Mouse (Mus musculus) gastrocnemius, postnatal 10 days (tissue): Measurements from ENCODE around the gene Fau. TPM values are rescaled to one million over a fixed set of nuclear protein-coding genes. Genes with fewer than 3 reads are reported as not detected.

Experiments
- DNase-seq: peaks from one replicate; pipeline ENCODE4 v3.0.0; 2021; ENCODE audit warnings: mixed read lengths
- total RNA-seq, 2 experiments: library from RNA; stranded (reverse); gene quantifications; 2 replicates each; pipeline ENCODE4 v1.2.3; 2021

The Fau gene
- total RNA-seq, 2 experiments from 2014 or later, result 669 to 708 TPM

GRCm38 (mm10) chr19:6045366-6046293 lies 12.0 kb upstream of the Fau start:
- DNase-seq, result no peak

GRCm38 (mm10) chr19:6046294-6047153 lies 11.1 kb upstream of the Fau start, which contains the start of gene Syvn1:
TSS of gene Syvn1 (plus strand) at chr19:6046576.
- peak; percentile 87 for DNase-seq

- no peak for DNase-seq
These were observed 10.3 kb upstream of the Fau start for GRCm38 (mm10) chr19:6047154-6047898.

- DNase-seq, result no peak
These were observed 9.8 kb upstream of the Fau start for GRCm38 (mm10) chr19:6047899-6048166.

GRCm38 (mm10) chr19:6048681-6049410 lies 8.8 kb upstream of the Fau start:
- DNase-seq, result no peak

GRCm38 (mm10) chr19:6052516-6052915 lies 5.1 kb upstream of the Fau start:
- no peak for DNase-seq

GRCm38 (mm10) chr19:6054296-6054695 lies 3.3 kb upstream of the Fau start:
- no peak for DNase-seq

- no peak for DNase-seq
These were observed 948 bp upstream of the Fau start for GRCm38 (mm10) chr19:6056696-6057095.

GRCm38 (mm10) chr19:6058513-6058912 lies 869 bp downstream of the Fau start:
- DNase-seq, result no peak

GRCm38 (mm10) chr19:6058966-6059365 lies 1.3 kb downstream of the Fau start:
- DNase-seq, result no peak

- DNase-seq, result peak; percentile 88
These were observed 3.4 kb downstream of the Fau start, which contains the start of gene Znhit2 for GRCm38 (mm10) chr19:6061021-6061533. TSS of gene Znhit2 (plus strand) at chr19:6061192.

GRCm38 (mm10) chr19:6061641-6062302 lies 4.1 kb downstream of the Fau start:
- peak; percentile 29 for DNase-seq

- no peak for DNase-seq
These were observed 4.8 kb downstream of the Fau start for GRCm38 (mm10) chr19:6062418-6062817.

- DNase-seq, result no peak
These were observed 5.4 kb downstream of the Fau start for GRCm38 (mm10) chr19:6063081-6063480.

GRCm38 (mm10) chr19:6066571-6066970 lies 8.9 kb downstream of the Fau start:
- DNase-seq, result no peak

- peak; percentile 84 for DNase-seq
These were observed 9.5 kb downstream of the Fau start for GRCm38 (mm10) chr19:6067011-6067723.

- DNase-seq, result peak; percentile 85
These were observed 10.2 kb downstream of the Fau start, which contains the start of gene Tm7sf2 for GRCm38 (mm10) chr19:6067724-6068415. TSS of gene Tm7sf2 (minus strand) at chr19:6068373.

- no peak for DNase-seq
These were observed 11.3 kb downstream of the Fau start for GRCm38 (mm10) chr19:6068951-6069350.

GRCm38 (mm10) chr19:6069851-6070250 lies 12.2 kb downstream of the Fau start:
- DNase-seq, result no peak
